Mouse (Mus musculus) embryonic facial prominence, embryonic 15.5 days (tissue): Measurements from ENCODE around the gene Zfp628. TPM values are rescaled to one million over a fixed set of nuclear protein-coding genes. Genes with fewer than 3 reads are reported as not detected.

Source experiments
- ATAC-seq: fragments of 200-750 bp; cut with Nextera tagmentation; 2 replicates; pipeline ENCODE4 v1.8.0; 2017; ENCODE audit warnings: low read depth, moderate TSS enrichment; ENCODE audit not compliant: insufficient number of reproducible peaks, low FRiP score, low TSS enrichment
- H3K27ac ChIP-seq: fragments of 300-500 bp; sonication (generic); replicated peaks from 2 replicates; pipeline ENCODE4 v1.5.1; 2015; ENCODE audit warnings: mild to moderate bottlenecking, inconsistent platforms
- H3K27me3 ChIP-seq: fragments of 300-500 bp; sonication (generic); 2 replicates; pipeline ENCODE4 v1.6.1; 2015; ENCODE audit warnings: inconsistent platforms
- H3K36me3 ChIP-seq: fragments of 300-500 bp; sonication (generic); 2 replicates; pipeline ENCODE4 v1.6.1; 2015; ENCODE audit warnings: mild to moderate bottlenecking, inconsistent platforms
- H3K4me1 ChIP-seq: fragments of 300-500 bp; sonication (generic); 2 replicates; pipeline ENCODE4 v1.6.1; 2015; ENCODE audit warnings: inconsistent platforms
- H3K4me2 ChIP-seq: fragments of 300-500 bp; sonication (generic); replicated peaks from 2 replicates; pipeline ENCODE4 v1.6.1; 2015; ENCODE audit warnings: mild to moderate bottlenecking, inconsistent platforms
- H3K4me3 ChIP-seq: fragments of 300-500 bp; sonication (generic); replicated peaks from 2 replicates; pipeline ENCODE4 v1.5.1; 2015; ENCODE audit warnings: mild to moderate bottlenecking, inconsistent platforms
- H3K9ac ChIP-seq: fragments of 300-500 bp; sonication (generic); 2 replicates; pipeline ENCODE4 v1.6.1; 2015; ENCODE audit warnings: inconsistent platforms
- H3K9me3 ChIP-seq: fragments of 300-500 bp; sonication (generic); replicated peaks from 2 replicates; pipeline ENCODE4 v1.6.1; 2016; ENCODE audit warnings: inconsistent platforms
- WGBS: fragments of 180-500 bp; shearing (Covaris S2); methylation state at CpG from one replicate; pipeline ENCODE4 v1.1.7; 2015; 5-methylcytosine and 5-hydroxymethylcytosine counted together
- polyA plus RNA-seq: library from polyadenylated mRNA; unstranded; fragments of >200 nt; fragmentation: Nextera tagmentation; extraction: Ambion mirVana; gene quantifications from 2 replicates; pipeline ENCODE4 v1.2.1, GENCODE M21; 2015

The Zfp628 gene
- polyA plus RNA-seq, 1 experiment from 2014 or later: 4.9 TPM

- no peaks in the 10 kb centered on the region for H3K9me3 ChIP-seq
- H3K36me3 ChIP-seq: peaks cover 41% of the 10 kb centered on the region
- H3K4me2 ChIP-seq: no peak overlapping the region
- H3K27me3 ChIP-seq: no peaks in the 10 kb centered on the region
- H3K4me3 ChIP-seq: no peak overlapping the region
- WGBS: 92% methylated on average over 15 of the region's 15 CpGs
- no peak for ATAC-seq
- H3K27ac ChIP-seq: no peak overlapping the region
- no peak overlapping the region for H3K9ac ChIP-seq
- H3K4me1 ChIP-seq: peaks cover 44% of the 10 kb centered on the region
Observed at GRCm38 (mm10) chr7:4918681-4919080, 3.7 kb downstream of the Zfp628 start.

- Histone ChIP-seq H3K27me3 (no peaks in the 10 kb centered on the region), H3K36me3 (peaks cover 41% of the 10 kb centered on the region), H3K9me3 (no peaks in the 10 kb centered on the region), H3K9ac (no peak overlapping the region), H3K27ac (no peak overlapping the region), H3K4me1 (peaks cover 47% of the 10 kb centered on the region), H3K4me2 (no peak overlapping the region), H3K4me3 (no peak overlapping the region)
- WGBS: 91% methylated on average over 21 of the region's 21 CpGs
- no peak for ATAC-seq
Observed at GRCm38 (mm10) chr7:4919096-4919495, 4.1 kb downstream of the Zfp628 start.

GRCm38 (mm10) chr7:4919971-4920370 lies 5.0 kb downstream of the Zfp628 start:
- Histone ChIP-seq H3K27ac (no peak overlapping the region), H3K9ac (no peak overlapping the region), H3K9me3 (no peaks in the 10 kb centered on the region), H3K27me3 (no peaks in the 10 kb centered on the region), H3K36me3 (peaks cover 41% of the 10 kb centered on the region), H3K4me3 (no peak overlapping the region), H3K4me1 (peaks cover 50% of the 10 kb centered on the region), H3K4me2 (no peak overlapping the region)
- ATAC-seq: no peak
- WGBS: 91% methylated on average over 21 of the region's 21 CpGs

GRCm38 (mm10) chr7:4920496-4920895 lies 5.5 kb downstream of the Zfp628 start:
- H3K36me3 ChIP-seq: peaks cover 41% of the 10 kb centered on the region
- no peak overlapping the region for H3K9ac ChIP-seq
- ATAC-seq: no peak
- no peaks in the 10 kb centered on the region for H3K27me3 ChIP-seq
- no peak overlapping the region for H3K4me2 ChIP-seq
- no peak overlapping the region for H3K27ac ChIP-seq
- 92% methylated on average over 19 of the region's 19 CpGs for WGBS
- H3K4me3 ChIP-seq: no peak overlapping the region
- no peaks in the 10 kb centered on the region for H3K9me3 ChIP-seq
- H3K4me1 ChIP-seq: peaks cover 56% of the 10 kb centered on the region

GRCm38 (mm10) chr7:4920976-4921823 lies 6.2 kb downstream of the Zfp628 start:
- H3K4me2 ChIP-seq: no peak overlapping the region
- no peaks in the 10 kb centered on the region for H3K27me3 ChIP-seq
- no peak for ATAC-seq
- WGBS: 59% methylated on average over 23 of the region's 23 CpGs
- no peak overlapping the region for H3K9ac ChIP-seq
- 0 out of 2 replicates have a peak overlapping the region, but pooled peaks have one; percentile 17 for H3K27ac ChIP-seq
- peaks cover 58% of the 10 kb centered on the region for H3K4me1 ChIP-seq
- H3K4me3 ChIP-seq: no peak overlapping the region
- H3K36me3 ChIP-seq: peaks cover 41% of the 10 kb centered on the region
- H3K9me3 ChIP-seq: no peaks in the 10 kb centered on the region

GRCm38 (mm10) chr7:4921824-4922482 lies 6.9 kb downstream of the Zfp628 start, which contains the start of gene Nat14:
Nat14 (plus strand) TSS chr7:4922028.
- H3K36me3 ChIP-seq: peaks cover 41% of the 10 kb centered on the region
- H3K4me1 ChIP-seq: peaks cover 55% of the 10 kb centered on the region
- no peak for ATAC-seq
- H3K27me3 ChIP-seq: no peaks in the 10 kb centered on the region
- H3K4me3 ChIP-seq: peak within 1 kb of the TSS; percentile 34
- H3K4me2 ChIP-seq: peak within 1 kb of the TSS; percentile 59
- no peaks in the 10 kb centered on the region for H3K9me3 ChIP-seq
- 29% methylated on average over 8 of the region's 8 CpGs for WGBS
- H3K9ac ChIP-seq: 0 out of 2 replicates have a peak within 1 kb of the TSS, but pooled peaks have one; percentile 22
- peak within 1 kb of the TSS; percentile 91 for H3K27ac ChIP-seq

GRCm38 (mm10) chr7:4922508-4922907 lies 7.5 kb downstream of the Zfp628 start:
- 0 out of 2 replicates have a peak overlapping the region, but pooled peaks have one; percentile 22 for H3K9ac ChIP-seq
- peak; percentile 9; the same call in 1 of the 2 replicates for ATAC-seq
- no peaks in the 10 kb centered on the region for H3K9me3 ChIP-seq
- H3K4me1 ChIP-seq: peaks cover 51% of the 10 kb centered on the region
- H3K4me2 ChIP-seq: peak overlapping the region; percentile 59
- H3K27ac ChIP-seq: peak overlapping the region; percentile 91
- no peaks in the 10 kb centered on the region for H3K27me3 ChIP-seq
- WGBS: 1% methylated on average over 14 of the region's 14 CpGs
- peaks cover 35% of the 10 kb centered on the region for H3K36me3 ChIP-seq
- H3K4me3 ChIP-seq: peak overlapping the region; percentile 34

- Histone ChIP-seq H3K36me3 (peaks cover 31% of the 10 kb centered on the region), H3K4me3 (peak overlapping the region; percentile 34), H3K9me3 (no peaks in the 10 kb centered on the region), H3K27ac (peak overlapping the region; percentile 91), H3K27me3 (no peaks in the 10 kb centered on the region), H3K4me2 (peak overlapping the region; percentile 59), H3K9ac (0 out of 2 replicates have a peak overlapping the region, but pooled peaks have one; percentile 22), H3K4me1 (peaks cover 51% of the 10 kb centered on the region)
- WGBS: 2% methylated on average over 14 of the region's 14 CpGs
- ATAC-seq: peak; percentile 1; the same call in 1 of the 2 replicates
Observed at GRCm38 (mm10) chr7:4922931-4923565, 8.0 kb downstream of the Zfp628 start.

GRCm38 (mm10) chr7:4923586-4924364 lies 8.8 kb downstream of the Zfp628 start:
- Histone ChIP-seq H3K27ac (peak overlapping the region; percentile 91), H3K9ac (peak overlapping the region; percentile 5; the same call in 1 of the 2 replicates), H3K36me3 (peaks cover 24% of the 10 kb centered on the region), H3K4me3 (peak overlapping the region; percentile 34), H3K27me3 (no peaks in the 10 kb centered on the region), H3K4me2 (peak overlapping the region; percentile 59), H3K9me3 (no peaks in the 10 kb centered on the region), H3K4me1 (peaks cover 51% of the 10 kb centered on the region)
- WGBS: 5% methylated on average over 37 of the region's 37 CpGs
- ATAC-seq: no peak

- Histone ChIP-seq H3K4me2 (peak overlapping the region; percentile 59), H3K9ac (no peak overlapping the region; the same call in 1 of the 2 replicates), H3K9me3 (no peaks in the 10 kb centered on the region), H3K4me1 (peaks cover 51% of the 10 kb centered on the region), H3K36me3 (peaks cover 17% of the 10 kb centered on the region), H3K27ac (peak overlapping the region; percentile 91), H3K27me3 (no peaks in the 10 kb centered on the region), H3K4me3 (peak overlapping the region; percentile 34)
- under 1% methylated on average over 4 of the region's 4 CpGs for WGBS
- ATAC-seq: no peak
Observed at GRCm38 (mm10) chr7:4924483-4924882, 9.5 kb downstream of the Zfp628 start.
